Mouse (Mus musculus) kidney, adult 8-10 months (tissue): ENCODE measurements around the gene Map3k12.

Source experiments
- DNase-seq, 2 experiments: peaks; one replicate each; pipeline ENCODE4 v3.0.0; 2022

Gene Map3k12

DNA sequence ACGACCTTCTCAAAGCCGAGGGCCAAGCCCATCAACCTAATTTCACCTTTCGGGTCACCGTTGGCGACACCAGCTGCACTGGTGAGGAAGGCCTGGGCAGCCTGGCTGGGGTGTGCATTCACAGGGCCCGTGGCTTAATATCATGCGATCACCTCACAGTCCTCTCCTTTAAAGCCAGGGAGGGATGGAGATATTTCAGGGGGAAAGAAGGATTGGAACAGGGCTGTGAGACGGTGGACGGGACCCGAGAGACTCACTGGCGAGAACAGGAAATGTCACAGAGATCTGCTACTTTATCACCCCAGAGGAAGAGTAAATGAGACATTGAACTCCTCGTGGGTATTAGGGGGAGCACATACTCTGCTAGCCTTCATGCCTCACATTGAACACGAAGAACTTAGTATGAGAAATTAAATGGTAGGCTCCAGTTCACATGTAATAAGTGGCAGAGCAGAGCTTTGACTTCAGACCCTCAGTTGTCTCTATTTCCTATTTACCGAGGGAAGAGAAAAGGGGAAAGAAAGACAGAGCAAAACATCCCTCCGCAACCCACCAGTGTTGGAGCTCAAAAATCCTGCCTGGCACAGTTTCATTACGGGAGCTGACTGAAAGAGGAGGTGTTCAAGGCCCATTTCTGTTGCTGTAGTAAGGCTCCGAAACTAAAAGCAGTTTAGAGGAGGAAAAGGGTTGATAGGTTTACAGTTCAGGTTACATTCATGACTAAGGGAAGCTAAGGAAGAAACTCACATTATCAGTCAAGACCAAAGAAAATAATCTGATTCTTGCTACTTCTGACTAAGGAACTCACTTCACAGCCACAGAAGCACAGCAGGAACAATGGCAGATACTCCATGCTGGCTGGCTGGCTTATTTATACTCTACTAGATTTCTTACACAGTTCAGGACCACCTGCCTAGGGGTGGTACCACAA lies 2.6 kb upstream of the Map3k12 start:
- no peak for DNase-seq

- DNase-seq = no peak
Observed at GRCm38 (mm10) chr15:102518859-102519201, 2.0 kb upstream of the Map3k12 start.

DNA sequence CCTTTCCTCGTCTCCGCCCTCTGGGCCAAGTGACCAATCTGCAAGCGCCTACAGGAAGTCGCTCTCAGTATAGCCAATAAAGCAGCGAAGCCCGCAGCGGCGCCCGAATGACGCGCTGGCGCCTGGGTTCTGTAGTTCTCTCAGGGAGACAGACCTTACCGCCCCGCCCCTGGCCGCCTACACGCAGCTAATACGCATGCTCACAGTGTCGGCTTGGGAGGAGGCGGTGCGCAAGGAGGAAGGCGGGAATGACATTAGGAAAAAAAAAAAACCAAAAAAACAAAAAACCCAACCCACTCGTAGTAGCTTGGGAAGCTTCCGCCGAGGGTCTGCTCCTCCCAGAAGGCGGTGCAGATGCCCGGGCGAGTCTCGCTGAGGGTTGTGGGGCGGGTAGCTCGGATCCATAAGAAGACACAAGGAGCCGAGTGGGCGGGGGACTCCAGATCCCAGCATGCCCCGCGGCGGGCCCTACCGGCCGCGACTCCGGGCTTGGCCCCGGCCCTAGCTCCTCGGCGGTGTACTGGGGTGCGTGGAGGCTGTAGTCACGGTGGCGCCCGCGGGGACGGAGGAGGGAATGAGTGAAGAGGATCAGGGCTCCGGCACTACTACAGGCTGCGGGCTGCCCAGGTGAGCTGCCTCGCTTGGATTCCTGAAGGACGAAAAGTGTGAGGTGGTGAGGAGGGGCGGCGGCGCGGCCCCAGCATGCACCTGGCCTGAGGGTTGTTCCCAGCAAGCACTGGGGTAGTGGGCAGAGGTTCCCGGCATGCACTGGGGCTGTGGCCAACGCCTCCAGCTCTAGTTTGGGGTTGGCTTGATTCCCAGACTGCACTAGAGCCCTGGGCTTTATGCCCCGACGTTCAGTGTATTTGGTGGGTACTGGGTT lies 1.4 kb upstream of the Map3k12 start, which contains the start of gene Tarbp2:
Gene Tarbp2 (plus strand): TSS at position 217 of the 883 bp plus-strand sequence.
- DNase-seq = peak; percentile 100

DNA sequence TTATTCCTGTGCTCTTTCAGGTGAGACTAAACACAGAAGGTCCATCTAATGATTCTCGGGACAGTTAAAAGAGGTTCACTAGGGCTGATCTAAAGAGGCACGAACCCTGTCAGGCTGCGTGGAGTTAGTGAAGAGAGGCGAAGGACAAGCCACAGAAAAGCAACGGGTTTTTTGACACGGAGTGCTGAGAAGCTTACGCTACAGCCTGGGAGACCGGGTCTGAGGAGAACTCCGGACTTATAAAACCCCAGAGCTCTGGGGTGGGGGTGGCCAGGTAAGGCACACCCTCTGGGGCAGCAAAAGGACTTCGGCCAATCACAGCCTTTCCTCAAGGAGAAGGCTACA lies 739 bp upstream of the Map3k12 start:
- DNase-seq = no peak

- no peak for DNase-seq
Observed at GRCm38 (mm10) chr15:102516293-102516692, 571 bp downstream of the Map3k12 start.

DNA sequence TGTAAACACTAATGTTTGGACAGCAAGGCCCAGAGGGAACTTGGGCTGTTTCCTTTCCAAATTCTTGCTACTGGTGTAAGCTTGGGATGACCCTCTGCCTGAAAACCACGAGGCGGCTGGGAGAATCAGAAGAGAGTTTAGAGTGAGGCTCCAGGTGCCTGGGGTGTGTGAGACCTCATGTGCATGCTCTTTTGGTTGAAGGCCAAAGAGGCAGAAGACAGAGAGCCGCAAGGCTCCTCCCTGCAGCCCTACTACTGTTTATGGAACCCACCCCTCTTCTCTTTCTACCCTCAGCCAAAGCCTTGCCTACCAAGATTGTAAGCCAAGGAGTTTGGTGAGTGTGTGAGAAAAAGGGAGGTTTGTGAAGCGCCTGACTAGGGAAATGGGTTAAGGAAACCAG lies 1.1 kb downstream of the Map3k12 start:
- DNase-seq = no peak

DNA sequence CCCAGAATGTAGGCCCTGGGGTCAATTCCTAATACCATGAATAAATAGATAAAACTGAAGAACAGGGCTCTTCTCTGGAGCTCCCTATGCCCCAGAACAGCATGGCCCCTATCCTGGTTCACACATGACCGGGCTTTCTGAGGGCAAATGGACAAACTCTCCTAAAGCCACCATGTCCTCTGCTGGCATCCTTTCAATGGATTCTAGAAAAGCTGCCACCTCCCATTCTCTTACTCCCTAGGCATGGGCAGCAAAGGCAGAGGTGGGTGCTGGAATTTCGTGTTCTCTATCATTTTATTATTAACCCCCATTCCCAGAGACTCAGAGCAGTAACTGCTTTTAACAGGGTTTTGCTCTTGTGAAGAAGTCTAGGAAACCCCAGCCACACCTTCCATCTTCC lies 1.6 kb downstream of the Map3k12 start:
- DNase-seq = no peak

DNA sequence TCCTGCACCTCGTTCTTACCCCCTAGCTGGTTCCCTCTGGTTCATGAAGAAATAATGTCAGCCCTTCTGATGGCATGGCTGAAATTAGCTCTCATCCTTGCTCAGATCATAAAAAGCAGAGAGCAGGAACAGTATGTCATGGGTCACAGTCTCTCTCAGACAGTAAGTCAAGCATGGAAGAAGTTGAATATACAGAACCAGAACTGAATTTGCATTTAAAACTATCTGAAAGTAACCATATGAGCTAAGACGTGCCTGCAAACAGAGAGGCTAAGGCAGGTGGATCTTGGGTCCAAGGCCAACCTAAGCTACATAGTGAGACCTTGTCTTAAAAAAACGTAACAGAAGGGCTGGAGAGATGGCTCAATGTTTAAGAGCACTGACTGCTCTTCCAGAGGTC lies 3.9 kb downstream of the Map3k12 start:
- no peak for DNase-seq

- no peak for DNase-seq
Observed at GRCm38 (mm10) chr15:102512471-102512870, 4.4 kb downstream of the Map3k12 start.

DNA sequence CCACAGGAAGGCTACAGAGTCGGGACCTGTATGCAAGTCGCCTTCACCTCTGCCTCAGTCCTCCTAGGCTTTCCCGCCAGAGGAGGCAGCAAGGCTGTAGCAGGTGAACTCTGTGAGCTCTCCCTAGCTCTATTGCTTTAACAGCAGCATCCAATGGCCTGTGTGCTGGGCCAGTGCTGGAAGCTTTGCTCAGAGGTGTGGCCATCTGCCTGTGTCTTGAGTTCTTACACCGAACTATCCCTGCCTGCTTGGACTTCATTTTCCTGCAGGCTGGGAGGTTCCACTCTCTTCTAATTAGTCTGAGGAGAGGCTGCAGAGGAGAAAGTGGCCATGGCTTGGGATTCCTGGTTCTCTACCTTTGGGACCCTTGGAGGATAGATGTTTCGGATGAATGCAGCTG lies 4.9 kb downstream of the Map3k12 start:
- DNase-seq = no peak

DNA sequence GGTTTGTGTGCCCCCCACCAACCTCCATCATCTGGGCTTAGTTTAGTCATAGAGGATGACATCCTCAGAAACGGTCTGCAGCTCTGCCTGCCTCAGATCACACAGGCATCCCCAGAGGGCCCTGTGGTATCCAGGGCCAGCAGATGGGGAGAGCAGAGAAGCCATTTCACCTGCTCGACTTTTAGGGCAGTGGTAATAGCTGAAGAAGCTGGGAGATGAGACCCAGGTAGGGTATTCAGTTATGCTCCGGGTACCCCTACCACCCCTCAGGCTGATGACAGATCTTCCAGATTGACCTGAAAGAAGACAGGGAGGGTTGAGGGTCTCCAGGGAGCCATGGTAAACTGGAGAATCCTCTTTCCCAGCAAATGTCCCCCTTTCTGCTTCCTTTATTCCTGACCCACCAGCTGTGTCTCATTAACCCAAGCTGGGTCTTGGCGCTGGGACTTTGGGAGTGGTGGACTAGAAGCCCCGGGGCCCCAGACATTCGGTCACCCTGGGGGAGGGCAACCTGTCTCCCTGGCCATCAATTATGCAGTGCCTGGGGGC lies 5.5 kb downstream of the Map3k12 start:
- DNase-seq = no peak

- peak; percentile 81 to 83 for DNase-seq
Observed at GRCm38 (mm10) chr15:102510590-102511284, 6.1 kb downstream of the Map3k12 start.

DNA sequence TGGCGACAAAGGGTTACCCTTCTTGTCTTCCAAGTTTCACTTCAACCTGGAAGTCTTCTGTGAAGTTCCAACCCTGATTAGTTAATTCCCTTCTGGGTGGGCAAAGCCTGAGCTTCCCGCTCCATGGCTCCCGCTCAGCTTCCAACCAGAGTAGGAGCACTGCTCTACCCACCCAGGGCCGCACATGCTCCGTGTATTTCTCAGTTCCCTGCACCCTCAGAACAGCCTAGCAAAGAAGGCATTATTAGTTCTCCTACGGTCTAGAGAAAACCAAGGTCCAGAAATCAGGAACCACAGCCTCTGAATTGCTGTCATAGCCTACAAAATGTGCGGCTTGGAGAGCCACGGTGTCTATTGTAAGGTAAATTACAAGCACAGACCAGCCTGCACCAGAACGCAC lies 6.8 kb downstream of the Map3k12 start:
- DNase-seq = no peak

GRCm38 (mm10) chr15:102508336-102508735 lies 8.5 kb downstream of the Map3k12 start:
- no peak for DNase-seq

GRCm38 (mm10) chr15:102507561-102507960 lies 9.3 kb downstream of the Map3k12 start:
- no peak for DNase-seq

DNA sequence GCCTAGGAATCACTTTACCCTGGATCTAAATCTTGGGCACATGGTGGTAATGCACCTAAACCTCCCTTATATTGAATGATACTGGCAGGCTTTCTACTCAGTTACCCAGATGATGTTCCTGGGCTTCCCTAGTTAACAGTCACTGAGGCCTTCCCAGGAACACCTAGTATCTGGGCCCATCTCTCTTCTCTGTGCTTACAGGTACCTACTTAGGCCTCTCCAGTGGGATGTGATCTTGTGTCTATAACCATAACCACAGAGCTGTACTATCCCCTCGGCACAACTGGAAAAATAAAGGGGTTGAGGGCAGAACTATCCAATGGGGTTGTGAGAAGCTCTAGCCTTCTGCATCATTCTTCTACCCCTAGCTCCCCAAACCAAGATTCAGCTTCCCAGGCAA lies 10.0 kb downstream of the Map3k12 start:
- no peak for DNase-seq

DNA sequence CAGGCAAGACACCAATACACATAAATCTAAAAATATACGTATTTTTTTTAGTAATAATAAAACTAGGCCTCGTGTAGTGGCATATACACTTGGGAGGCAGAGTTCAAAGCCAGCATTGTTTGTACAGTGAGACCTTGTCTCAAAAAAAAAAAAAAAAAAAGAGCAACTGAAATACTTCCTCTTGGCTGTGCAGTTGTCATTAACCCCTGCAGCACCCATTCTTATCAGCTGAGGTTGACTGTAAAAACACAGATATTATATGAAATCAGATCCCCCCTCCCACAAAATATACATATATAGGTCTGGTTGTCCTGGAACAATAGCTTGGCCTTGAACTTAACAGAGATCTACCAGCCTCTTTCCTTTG lies 10.4 kb downstream of the Map3k12 start:
- DNase-seq = no peak

DNA sequence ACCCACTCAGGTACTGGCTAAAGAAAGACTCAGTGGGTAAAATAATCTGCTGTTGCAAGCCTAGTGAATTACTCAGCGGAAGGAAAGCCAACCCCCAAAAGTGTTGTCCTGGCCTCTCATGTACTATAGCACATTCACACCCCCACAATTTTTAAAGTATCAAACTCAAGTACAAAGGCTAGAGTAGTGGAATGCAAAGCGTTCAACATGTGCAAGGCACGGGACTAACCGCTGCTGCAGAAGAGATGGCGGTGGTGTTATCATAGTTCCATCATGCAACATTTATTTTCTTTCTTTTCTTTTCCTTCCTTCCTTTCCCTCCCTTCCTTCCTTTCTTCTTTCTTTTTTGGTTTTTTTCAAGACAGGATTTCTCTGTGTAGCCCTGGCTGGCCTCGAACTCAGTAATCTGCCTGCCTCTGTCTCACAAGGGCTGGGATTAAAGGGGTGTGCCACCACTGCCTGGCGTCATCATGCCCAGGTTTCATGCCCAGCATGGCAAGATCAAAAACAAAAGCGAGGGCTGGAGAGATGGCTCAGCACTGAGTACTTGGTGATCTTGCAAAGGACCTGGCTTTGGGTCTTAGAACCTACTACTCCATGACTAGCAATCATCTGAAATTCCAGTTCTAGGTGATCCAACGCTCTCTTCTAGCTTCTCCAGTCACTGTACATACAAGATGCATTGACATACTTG lies 10.9 kb downstream of the Map3k12 start:
- DNase-seq = no peak

GRCm38 (mm10) chr15:102505073-102505769 lies 11.6 kb downstream of the Map3k12 start:
- DNase-seq = no peak

DNA sequence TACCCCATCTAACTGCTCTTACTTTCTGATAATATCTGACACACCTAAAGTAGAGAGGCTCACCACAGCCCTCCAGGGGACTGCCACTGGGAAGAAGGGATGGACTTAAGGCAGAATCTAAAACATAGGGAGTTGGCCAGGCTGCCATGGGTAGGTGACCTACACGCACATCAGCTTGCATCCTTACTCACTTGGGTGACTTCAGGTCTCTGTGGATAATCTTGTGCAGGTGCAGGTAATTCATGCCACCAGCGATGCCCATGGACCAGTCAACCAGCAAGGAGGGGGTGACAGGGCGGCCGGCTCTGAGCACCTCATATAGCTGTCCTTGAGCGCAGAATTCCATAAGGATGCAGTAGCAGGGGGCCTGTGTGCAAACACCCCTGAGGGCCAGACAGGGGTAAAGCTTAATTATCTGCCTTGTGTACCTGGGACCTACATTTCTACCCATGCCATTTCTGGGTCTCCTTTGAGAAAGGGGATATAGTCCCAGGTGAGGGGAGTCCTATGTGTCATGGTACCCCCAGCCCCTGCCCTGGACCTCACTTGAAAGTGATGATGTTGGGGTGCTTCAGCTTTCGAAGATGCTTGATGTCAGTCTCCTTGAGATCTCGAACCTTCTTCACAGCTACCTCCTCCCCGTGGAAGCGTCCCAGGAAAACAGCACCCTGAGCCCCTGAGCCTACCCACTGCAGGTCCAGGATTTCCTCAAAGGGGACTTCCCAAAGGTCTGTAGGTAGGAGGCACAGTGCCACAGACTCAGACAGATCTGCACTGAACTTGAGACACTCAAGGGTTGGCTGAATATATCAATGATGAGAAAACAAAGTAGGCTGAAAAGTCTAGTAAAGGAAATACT lies 12.7 kb downstream of the Map3k12 start:
- no peak for DNase-seq

- DNase-seq = no peak
Observed at GRCm38 (mm10) chr15:102503447-102503846, 13.4 kb downstream of the Map3k12 start, which contains the start of gene Gm10337. Gene Gm10337 (plus strand): TSS chr15:102503722.
